Mouse (Mus musculus): ENCODE data around the gene Kcnma1.

Gene Kcnma1

DNA sequence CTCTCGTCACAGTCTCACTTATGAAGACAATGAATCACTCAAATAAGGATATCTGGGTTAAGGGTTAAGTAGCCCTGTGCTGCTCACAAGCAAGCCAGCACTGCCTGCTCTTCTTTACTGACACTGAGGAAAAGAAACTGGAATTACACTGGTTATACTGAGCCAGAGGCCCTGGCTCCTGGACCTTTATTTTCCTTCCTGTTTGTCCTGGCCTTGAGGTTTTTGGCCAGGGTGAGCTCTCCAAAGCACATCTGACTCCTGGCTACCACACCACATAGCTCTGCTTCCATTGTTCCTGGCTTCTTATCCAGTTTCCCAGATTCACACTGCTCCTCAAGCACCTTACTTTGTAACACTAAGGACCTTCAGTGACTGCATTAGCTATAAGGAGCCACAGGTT, 242.5 kb downstream of the Kcnma1 start:
- no peak for DNase-seq

- no peak for DNase-seq
Measured at GRCm38 (mm10) chr14:23762471-23762870, 251.8 kb downstream of the Kcnma1 start.

GRCm38 (mm10) chr14:23759626-23760025, 254.7 kb downstream of the Kcnma1 start:
- DNase-seq = no peak

- DNase-seq = no peak
Measured at GRCm38 (mm10) chr14:23758421-23758820, 255.9 kb downstream of the Kcnma1 start.

- DNase-seq = no peak
Measured at GRCm38 (mm10) chr14:23748011-23748410, 266.3 kb downstream of the Kcnma1 start.

DNA sequence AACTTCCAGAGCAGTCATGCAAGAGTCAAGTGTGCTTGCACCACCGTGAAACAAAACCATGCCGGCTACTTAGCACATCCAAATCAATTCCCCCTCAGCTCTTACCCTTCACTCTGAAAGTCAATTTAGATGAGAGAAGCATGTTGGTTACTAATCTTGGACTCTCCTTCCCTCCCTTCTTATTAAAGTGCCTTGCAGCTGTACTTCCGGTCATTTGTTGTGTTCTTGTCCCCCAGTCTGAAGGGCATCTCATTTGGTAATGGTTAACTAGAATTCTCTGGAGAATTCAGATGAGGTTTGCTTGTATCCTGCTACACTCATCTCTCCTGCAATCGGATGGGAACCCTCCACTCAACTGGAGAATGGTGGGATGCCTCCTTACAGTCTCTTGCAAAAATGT, 267.3 kb downstream of the Kcnma1 start:
- no peak for DNase-seq

GRCm38 (mm10) chr14:23741531-23741930, 272.8 kb downstream of the Kcnma1 start:
- DNase-seq = no peak

DNA sequence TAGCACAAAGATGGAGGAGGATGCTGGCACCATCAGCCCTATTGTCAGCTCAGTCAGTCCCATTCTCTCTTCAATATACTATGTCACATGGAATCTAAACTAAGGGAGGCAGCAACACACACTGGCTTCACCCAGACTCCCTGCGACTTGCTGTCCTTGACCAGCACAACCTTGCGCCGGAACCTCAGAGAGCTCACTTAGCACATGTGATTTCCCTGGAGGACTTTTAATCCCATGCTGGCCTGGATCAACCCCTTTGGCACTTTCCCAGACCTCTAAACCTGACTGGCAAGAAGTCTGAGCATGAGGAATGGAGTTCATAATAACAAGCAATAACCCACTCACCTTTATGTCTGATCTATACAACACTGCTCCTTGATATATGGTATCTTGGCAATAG, 280.1 kb downstream of the Kcnma1 start:
- DNase-seq = no peak

- no peak for DNase-seq
Measured at GRCm38 (mm10) chr14:23729377-23729776, 284.9 kb downstream of the Kcnma1 start.

DNA sequence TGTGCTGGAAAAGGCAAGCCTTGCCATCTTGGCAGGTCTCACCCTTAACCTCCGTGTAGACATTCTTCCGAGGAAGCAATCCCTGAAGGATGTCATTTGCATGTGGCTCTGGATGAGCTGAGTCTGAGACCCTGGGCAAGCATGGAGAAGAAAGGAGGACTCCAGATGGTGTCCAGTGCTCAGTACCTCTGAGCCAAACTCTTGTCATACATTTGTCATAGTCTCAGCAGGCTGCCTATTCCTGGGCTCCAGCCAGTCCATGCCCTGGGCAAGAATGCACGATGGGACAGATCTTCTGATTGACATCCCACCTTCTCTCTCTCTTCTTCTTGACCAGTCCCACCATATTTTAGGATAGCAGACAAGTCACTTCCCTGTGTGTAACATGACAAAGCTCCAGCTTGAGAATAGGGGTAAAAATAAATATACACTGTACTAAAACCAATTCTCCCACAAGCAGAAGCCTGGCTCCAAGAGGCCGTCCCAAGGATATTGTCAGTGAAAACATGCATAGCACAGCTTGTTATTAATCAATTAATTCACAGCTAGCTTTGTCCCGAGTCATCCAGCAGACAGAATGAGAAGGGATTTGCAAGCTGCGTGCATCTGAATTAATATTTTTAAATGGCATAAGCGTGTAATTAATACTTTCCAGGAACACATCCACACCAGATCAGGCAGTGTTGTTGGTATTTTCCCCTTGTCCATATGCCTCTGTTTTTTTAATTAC, 290.4 kb downstream of the Kcnma1 start:
- no peak for DNase-seq

GRCm38 (mm10) chr14:23719246-23719645, 295.0 kb downstream of the Kcnma1 start:
- DNase-seq = no peak

GRCm38 (mm10) chr14:23718667-23719066, 295.6 kb downstream of the Kcnma1 start:
- DNase-seq = no peak

- no peak for DNase-seq
Measured at GRCm38 (mm10) chr14:23714396-23715131, 299.7 kb downstream of the Kcnma1 start.

- no peak for DNase-seq
Measured at GRCm38 (mm10) chr14:23712891-23713290, 301.4 kb downstream of the Kcnma1 start.

GRCm38 (mm10) chr14:23710954-23711353, 303.3 kb downstream of the Kcnma1 start:
- no peak for DNase-seq

- no peak for DNase-seq
Measured at GRCm38 (mm10) chr14:23706837-23707236, 307.5 kb downstream of the Kcnma1 start.

GRCm38 (mm10) chr14:23705647-23706046, 308.6 kb downstream of the Kcnma1 start:
- DNase-seq = no peak

DNA sequence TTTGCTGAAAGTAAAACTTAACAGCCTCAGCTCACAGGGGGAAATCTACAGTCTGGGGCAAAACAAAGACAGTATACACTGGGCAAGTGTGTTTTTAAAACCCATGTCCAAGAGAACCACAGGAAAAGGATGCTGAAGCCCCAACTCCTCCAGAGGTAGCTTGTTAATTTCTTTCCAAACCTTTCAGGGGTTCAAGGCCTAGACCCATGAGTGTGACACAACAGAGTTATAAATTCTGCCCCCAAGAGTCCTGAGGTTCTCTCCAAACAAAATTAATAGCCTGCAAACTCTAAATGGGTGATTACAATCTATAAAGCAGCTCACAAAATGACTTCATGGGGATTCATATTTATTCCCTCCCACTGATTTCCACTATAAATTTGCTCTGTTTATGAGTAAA, 310.0 kb downstream of the Kcnma1 start:
- no peak for DNase-seq

GRCm38 (mm10) chr14:23696341-23696740, 317.9 kb downstream of the Kcnma1 start:
- DNase-seq = no peak

DNA sequence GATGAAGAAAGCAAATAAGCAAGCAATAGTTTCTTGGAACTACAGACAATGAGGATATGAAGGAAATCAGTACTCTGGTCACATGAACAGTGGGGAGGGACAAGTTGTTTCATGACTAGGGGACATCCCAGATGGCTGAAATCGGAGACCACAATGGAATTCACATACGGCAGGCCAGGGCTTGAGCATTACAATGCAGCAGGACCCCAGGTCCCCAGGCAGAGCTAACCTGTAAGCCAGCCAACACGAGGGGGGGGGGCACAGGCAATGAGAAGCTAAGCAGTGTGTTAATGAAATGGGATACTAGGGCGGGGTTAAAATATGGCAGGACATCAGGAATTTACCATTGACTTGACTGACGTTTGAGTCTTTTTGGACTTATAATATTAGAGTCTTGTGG, 324.6 kb downstream of the Kcnma1 start:
- no peak for DNase-seq

- no peak for DNase-seq
Measured at GRCm38 (mm10) chr14:23688513-23688912, 325.8 kb downstream of the Kcnma1 start.

DNA sequence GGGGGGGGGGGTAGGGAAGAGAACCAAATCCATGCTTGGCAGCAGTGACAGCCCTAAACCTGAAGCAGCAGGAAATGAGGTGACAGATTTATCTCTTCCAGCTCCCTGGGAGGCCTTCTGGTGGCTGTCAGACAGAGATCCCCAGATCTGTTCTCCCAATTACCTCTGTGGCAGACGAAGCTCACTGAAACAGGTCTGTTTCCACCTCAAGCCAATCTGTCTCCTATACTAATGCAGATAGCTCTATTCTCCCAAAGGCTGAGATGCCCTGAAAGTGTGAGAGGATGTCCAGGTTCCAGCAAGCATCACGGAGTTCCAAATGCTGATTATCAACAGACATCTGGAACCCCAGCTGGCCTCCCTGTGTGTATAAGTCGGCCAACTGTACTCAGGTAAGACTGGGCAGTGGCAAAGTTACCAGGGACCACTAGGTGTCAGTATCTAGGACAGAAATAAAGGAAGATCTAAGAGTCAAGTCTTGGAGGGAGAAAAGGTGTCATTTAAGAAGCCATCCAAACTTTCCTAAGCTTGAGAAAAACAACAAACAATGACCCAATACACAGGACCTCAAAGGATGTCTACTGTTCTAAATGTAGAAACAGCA, 329.7 kb downstream of the Kcnma1 start:
- DNase-seq = no peak

GRCm38 (mm10) chr14:23682758-23683157, 331.5 kb downstream of the Kcnma1 start:
- no peak for DNase-seq

- peak; percentile 19 for DNase-seq
Measured at GRCm38 (mm10) chr14:23679378-23679777, 334.9 kb downstream of the Kcnma1 start.

Data from thymus, postnatal 14 days (tissue).